In genomic region chr19:46690387-46690786, GRCm38 (mm10) we compare ENCODE assay signal across 1 mouse cellular context.
TF ChIP-seq lines count a peak whose summit lies in the region.

No protein-coding gene starts in this region.

TF ChIP-seq in CH12.LX, 34 proteins besides CTCF, POLR2A, EP300 and RAD21 (continued from another document):
- TF ChIP-seq USF2 (conservative IDR thresholded peaks at IDR 0.05; ENCODE audit: low read depth, low read length) (no peak), JUND (conservative IDR thresholded peaks at IDR 0.05; ENCODE audit: low read depth, low read length) (no peak), CHD2 (IDR thresholded peaks at IDR 0.05; ENCODE audit: low read length) (no peak)
